Mouse (Mus musculus) CH12.LX (cell line): ENCODE data around the gene Fastk. TPM values are rescaled to one million over a fixed set of nuclear protein-coding genes. Genes with fewer than 3 reads are reported as not detected.

Experiments used
- DNase-seq: peaks from one replicate; pipeline ENCODE4 v3.0.0-alpha.2; 2013; ENCODE audit errors: extremely low read depth
- H3K27ac ChIP-seq: 2 replicates; pipeline ENCODE4 v1.5.1; 2012; ENCODE audit warnings: low read depth, mild to moderate bottlenecking, control low read depth, moderate library complexity; ENCODE audit not compliant: insufficient read depth
- H3K27me3 ChIP-seq: replicated peaks from 2 replicates; pipeline ENCODE3; 2012; ENCODE audit warnings: inconsistent platforms
- H3K36me3 ChIP-seq, 2 experiments: replicated peaks in 1 of 2; 2 replicates each; pipeline versions ENCODE3 to v1.6.1; 2012; ENCODE audit warnings: inconsistent platforms in 1 of 2, low read length in 1 of 2, mild to moderate bottlenecking in 1 of 2, mixed read lengths in 1 of 2, moderate library complexity in 1 of 2; ENCODE audit not compliant: control insufficient read depth in 1 of 2, insufficient read depth in 1 of 2
- H3K4me1 ChIP-seq, 2 experiments: 2 replicates each; pipeline ENCODE4 v1.6.1; 2012; ENCODE audit warnings: inconsistent platforms in 1 of 2, moderate library complexity in 1 of 2; ENCODE audit not compliant: insufficient read depth in 2 of 2, control insufficient read depth in 1 of 2
- H3K4me2 ChIP-seq: 2 replicates; pipeline ENCODE4 v1.6.1; 2012; ENCODE audit warnings: low read depth, mild to moderate bottlenecking, control low read depth; ENCODE audit not compliant: poor library complexity, insufficient read depth, severe bottlenecking
- H3K4me3 ChIP-seq, 3 experiments: fragments of 150-350 bp in 1 of 3; sonication (generic) in 1 of 3; replicated peaks in 1 of 3; 2 replicates each; pipeline versions ENCODE3 to v1.5.1; 2011 to 2012; ENCODE audit warnings: low read depth in 2 of 3, low read length in 2 of 3, mild to moderate bottlenecking in 2 of 3, moderate library complexity in 2 of 3, control low read depth in 1 of 3, improper control_type of control experiment in 1 of 3, inconsistent platforms in 1 of 3, mixed read lengths in 1 of 3; ENCODE audit not compliant: poor library complexity in 1 of 3
- H3K79me2 ChIP-seq: replicated peaks from 2 replicates; pipeline ENCODE4 v1.6.1; 2012; ENCODE audit warnings: mild to moderate bottlenecking, moderate library complexity; ENCODE audit not compliant: control insufficient read depth, poor library complexity, insufficient read depth, severe bottlenecking; ENCODE audit errors: extremely low read depth
- H3K9ac ChIP-seq: 2 replicates; pipeline ENCODE4 v1.6.1; 2012; ENCODE audit warnings: low read depth, mild to moderate bottlenecking, control low read depth, moderate library complexity; ENCODE audit not compliant: insufficient read depth
- H3K9me3 ChIP-seq: replicated peaks from 2 replicates; pipeline ENCODE3; 2012; ENCODE audit warnings: low read length, inconsistent platforms, mixed read lengths
- CHD1 ChIP-seq: IDR thresholded peaks from 2 replicates; pipeline ENCODE4 v1.6.1; 2012; ENCODE audit warnings: low read depth, low read length, improper control_type of control experiment, inconsistent platforms
- CTCF ChIP-seq, 2 experiments: IDR thresholded peaks in 1 of 2; conservative IDR thresholded peaks in 1 of 2; 2 replicates each; pipeline ENCODE4 v1.5.1; 2011 to 2012; ENCODE audit warnings: low read depth in 2 of 2, low read length in 2 of 2, improper control_type of control experiment in 1 of 2, inconsistent platforms in 1 of 2, mild to moderate bottlenecking in 1 of 2, moderate library complexity in 1 of 2
- E2F4 ChIP-seq: IDR thresholded peaks from 2 replicates; pipeline ENCODE4 v1.6.1; 2011; ENCODE audit warnings: low read depth, low read length, improper control_type of control experiment; ENCODE audit not compliant: insufficient replicate concordance
- ELF1 ChIP-seq: IDR thresholded peaks from 2 replicates; pipeline ENCODE4 v1.6.1; 2014; ENCODE audit warnings: low read depth, mild to moderate bottlenecking, inconsistent platforms, low read length, improper control_type of control experiment
- GABPA ChIP-seq: IDR thresholded peaks from 2 replicates; pipeline ENCODE4 v1.6.1; 2012; ENCODE audit warnings: low read depth, low read length, improper control_type of control experiment, inconsistent platforms; ENCODE audit not compliant: insufficient replicate concordance
- HCFC1 ChIP-seq: IDR thresholded peaks from 2 replicates; pipeline ENCODE4 v1.6.1; 2012; ENCODE audit warnings: low read depth, mild to moderate bottlenecking, inconsistent platforms, low read length, improper control_type of control experiment
- KAT2A ChIP-seq: IDR thresholded peaks from 2 replicates; pipeline ENCODE4 v1.6.1; 2012; ENCODE audit warnings: low read length, improper control_type of control experiment, inconsistent platforms; ENCODE audit not compliant: insufficient replicate concordance
- MAX ChIP-seq: IDR thresholded peaks from 2 replicates; pipeline ENCODE4 v1.6.1; 2011; ENCODE audit warnings: low read length, improper control_type of control experiment
- MAZ ChIP-seq: IDR thresholded peaks from 2 replicates; pipeline ENCODE4 v1.6.1; 2012; ENCODE audit warnings: low read depth, mild to moderate bottlenecking, inconsistent platforms, low read length, improper control_type of control experiment, moderate library complexity
- MEF2A ChIP-seq: IDR thresholded peaks from 2 replicates; pipeline ENCODE4 v1.6.1; 2014; ENCODE audit warnings: low read depth, mild to moderate bottlenecking, inconsistent platforms, low read length, improper control_type of control experiment, borderline replicate concordance
- MXI1 ChIP-seq: IDR thresholded peaks from 2 replicates; pipeline ENCODE4 v1.6.1; 2011; ENCODE audit warnings: mild to moderate bottlenecking, low read depth, low read length, improper control_type of control experiment
- NELFE ChIP-seq: IDR thresholded peaks from 2 replicates; pipeline ENCODE4 v1.6.1; 2011; ENCODE audit warnings: low read depth, low read length, improper control_type of control experiment
- NRF1 ChIP-seq: IDR thresholded peaks from 2 replicates; pipeline ENCODE4 v1.6.1; 2014; ENCODE audit warnings: low read depth, mild to moderate bottlenecking, inconsistent platforms, low read length, improper control_type of control experiment, moderate library complexity
- POLR2A ChIP-seq: IDR thresholded peaks from 2 replicates; pipeline ENCODE4 v1.6.1; 2011; ENCODE audit warnings: low read depth, mild to moderate bottlenecking, improper control_type of control experiment, low read length
- POLR2AphosphoS2 ChIP-seq: IDR thresholded peaks from 2 replicates; pipeline ENCODE4 v1.6.1; 2011; ENCODE audit warnings: low read depth, low read length, improper control_type of control experiment
- SIN3A ChIP-seq: IDR thresholded peaks from 2 replicates; pipeline ENCODE4 v1.6.1; 2012; ENCODE audit warnings: low read length, improper control_type of control experiment, inconsistent platforms
- TBP ChIP-seq: conservative IDR thresholded peaks from 2 replicates; pipeline ENCODE4 v1.6.1; 2011; ENCODE audit warnings: low read depth, low read length, improper control_type of control experiment
- TCF12 ChIP-seq: IDR thresholded peaks from 2 replicates; pipeline ENCODE4 v1.6.1; 2014; ENCODE audit warnings: low read depth, mild to moderate bottlenecking, inconsistent platforms, low read length, improper control_type of control experiment
- USF1 ChIP-seq: IDR thresholded peaks from 2 replicates; pipeline ENCODE4 v1.6.1; 2014; ENCODE audit warnings: low read depth, mild to moderate bottlenecking, inconsistent platforms, low read length, improper control_type of control experiment
- ZMIZ1 ChIP-seq: IDR thresholded peaks from 2 replicates; pipeline ENCODE4 v1.6.1; 2012; ENCODE audit warnings: low read depth, mild to moderate bottlenecking, inconsistent platforms, low read length, improper control_type of control experiment
- dilution Hi-C: fragments of 300-500 bp; cut with MboI; formaldehyde crosslinking; loops from 2 replicates; pipeline ENCODE4 v1.14.3; 2020; ENCODE audit warnings: low sequenced_read_pairs; ENCODE audit not compliant: extremely low pct_unique_long_range_greater_than_20kb, extremely low pct_ligation_motif_present
- in situ Hi-C: fragments of 300-500 bp; cut with MboI; formaldehyde crosslinking; loops from 3 replicates; pipeline ENCODE4 v1.14.3; 2019; ENCODE audit warnings: low sequenced_read_pairs, low pct_ligation_motif_present, low pct_unique_long_range_greater_than_20kb, mixed read lengths
- polyA plus RNA-seq: library from polyadenylated mRNA; unstranded; fragments of >175 nt; gene quantifications from 2 replicates; pipeline ENCODE4 v1.2.1, GENCODE M21; 2012; ENCODE audit warnings: low read depth; ENCODE audit not compliant: insufficient read length
- total RNA-seq, 2 experiments: library from RNA; depleted of rRNA; stranded (reverse); fragments of 300-350 nt in 1 of 2; fragments of >200 nt in 1 of 2; gene quantifications; 2 replicates each; pipeline ENCODE4 v1.2.3; 2012 to 2014

Gene Fastk
- 61.2 and 61.4 TPM in 2 replicates for total RNA-seq (2012; rRNA removed)
- total RNA-seq (2014; rRNA removed): 41.8 and 44.8 TPM in 2 replicates
- polyA plus RNA-seq: 88.0 and 88.1 TPM in 2 replicates

DNA sequence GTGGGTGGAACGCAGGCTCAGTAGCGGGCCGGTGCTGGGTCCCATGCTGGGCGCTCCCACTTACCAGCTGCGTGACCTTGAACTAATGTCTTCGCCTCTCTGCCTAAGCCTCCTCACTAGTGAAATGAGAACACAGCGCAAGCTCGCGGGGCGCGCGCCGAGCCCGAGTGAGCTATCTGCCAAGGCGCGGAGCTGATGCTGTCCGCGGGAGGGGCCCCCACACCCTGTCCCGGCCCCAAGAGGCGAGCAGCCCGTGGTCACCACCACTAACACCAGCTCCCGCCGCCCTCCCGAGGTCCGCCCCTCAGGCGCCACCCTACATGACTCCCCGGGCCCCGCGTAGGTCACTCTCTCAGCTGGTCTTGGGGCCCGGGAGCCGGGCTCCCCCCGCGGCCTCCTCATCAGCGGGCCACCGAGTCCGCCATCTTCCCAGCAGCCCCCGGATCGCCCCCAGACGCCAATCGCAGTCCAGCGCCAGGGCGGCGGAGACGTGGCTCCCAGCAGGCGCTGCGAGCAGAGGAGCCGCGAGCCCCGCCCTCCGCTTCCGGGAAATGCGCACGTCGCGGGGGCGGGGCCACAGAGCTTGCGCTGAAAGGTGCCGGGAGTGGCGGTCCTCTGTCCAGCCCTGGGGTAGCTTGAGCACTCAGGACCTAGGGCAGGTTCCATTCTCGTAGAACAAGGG lies at the start of gene Fastk:
TSS of gene Fastk (minus strand) at position 542 of the 682 bp plus-strand sequence.
- TF ChIP-seq MAX (0 out of 2 replicates have a peak, but pooled peaks have one; percentile 7), MAZ (peak; percentile 87; the same call in 1 of the 2 replicates), CHD1 (no peak), MXI1 (peak; percentile 71), HCFC1 (peak; percentile 87), ZMIZ1 (peak; percentile 80; the same call in 1 of the 2 replicates), KAT2A (peak; percentile 75; the same call in 1 of the 2 replicates), POLR2A (peak; percentile 96), USF1 (no peak), CTCF (conservative IDR thresholded peaks at IDR 0.05 in 1 of 2, IDR thresholded peaks at IDR 0.05 in 1 of 2; ENCODE audit: low read depth in 2 of 2, low read length in 2 of 2) (no peak), SIN3A (peak; percentile 49), NELFE (peak; percentile 95), TBP (peak; percentile 59), E2F4 (no peak), NRF1 (peak; percentile 73), ELF1 (peak; percentile 95), MEF2A (peak; percentile 44; the same call in 1 of the 2 replicates), GABPA (no peak; the same call in 1 of the 2 replicates), TCF12 (peak; percentile 98), POLR2AphosphoS2 (0 out of 2 replicates have a peak, but pooled peaks have one; percentile 73)
- peaks cover 29 to 41% of the 10 kb centered on the region in 2 experiments for H3K36me3 ChIP-seq
- H3K79me2 ChIP-seq: peaks cover 9% of the 10 kb centered on the region
- no peaks in the 10 kb centered on the region for H3K9me3 ChIP-seq
- peak; percentile 89 for DNase-seq
- peak within 1 kb of the TSS; percentile 24 for H3K27ac ChIP-seq
- in situ Hi-C loops (no loop called here), dilution Hi-C loops (no loop called here)
- H3K4me2 ChIP-seq: peak within 1 kb of the TSS; percentile 72
- H3K4me3 ChIP-seq: peak within 1 kb of the TSS; percentile 78 to 93 (median 83)
- peaks cover 18% of the 10 kb centered on the region for H3K27me3 ChIP-seq
- H3K9ac ChIP-seq: peak within 1 kb of the TSS; percentile 64
- H3K4me1 ChIP-seq: peaks cover 24 to 40% of the 10 kb centered on the region in 2 experiments
